Comparison of ENCODE assay signal across 24 mouse cellular contexts in genomic region chr16:91736046-91736816, GRCm38 (mm10). TPM values are rescaled to one million over a fixed set of nuclear protein-coding genes. Genes with fewer than 3 reads are reported as not detected.
DNase-seq lines count a peak whose midpoint lies in the region; ATAC-seq and TF ChIP-seq lines count a peak whose summit lies in the region.
"Had no signal": no experiment of that assay in that cellular context is flagged by ENCODE, and none has a peak within 500 bp of the region (broad histone marks: within the 10 kb centered on the region; RNA-seq: fewer than 3 reads in every experiment).

No protein-coding gene starts in this region.

- H3K9me3 ChIP-seq in heart, postnatal 0 days (replicated peaks; ENCODE audit: control insufficient read depth, low read length): no peaks in the 10 kb centered on the region
- no peaks in the 10 kb centered on the region for H3K9me3 ChIP-seq in liver, postnatal 0 days (ENCODE audit: low read length)
- no peaks in the 10 kb centered on the region for H3K9me3 ChIP-seq in liver, embryonic 12.5 days (replicated peaks)
- H3K9me3 ChIP-seq: embryonic facial prominence, embryonic 10.5 days; forebrain, embryonic 15.5 days; heart, embryonic 15.5 days; limb, embryonic 10.5 days; liver, embryonic 13.5 days; midbrain, embryonic 15.5 days; neural tube, embryonic 12.5 days had no signal

- H3K4me3 ChIP-seq in heart, postnatal 0 days (ENCODE audit: low read depth, low read length): no peak overlapping the region
- H3K4me3 ChIP-seq in liver, postnatal 0 days (ENCODE audit: low read depth, low read length): no peak overlapping the region
- no peak overlapping the region for H3K4me3 ChIP-seq in liver, embryonic 12.5 days
- no peak overlapping the region for H3K4me3 ChIP-seq in macrophage (ENCODE audit: inconsistent target)
- H3K4me3 ChIP-seq: embryonic facial prominence, embryonic 10.5 days; forebrain, embryonic 15.5 days; heart, embryonic 15.5 days; limb, embryonic 10.5 days; liver, embryonic 13.5 days; midbrain, embryonic 15.5 days; neural tube, embryonic 12.5 days had no signal

- no peaks in the 10 kb centered on the region for H3K36me3 ChIP-seq in heart, postnatal 0 days (replicated peaks; ENCODE audit: control insufficient read depth, insufficient read depth, low read length)
- no peaks in the 10 kb centered on the region for H3K36me3 ChIP-seq in liver, postnatal 0 days (replicated peaks; ENCODE audit: insufficient read depth, low read length)
- no peaks in the 10 kb centered on the region for H3K36me3 ChIP-seq in liver, embryonic 12.5 days
- no peaks in the 10 kb centered on the region for H3K36me3 ChIP-seq in macrophage (ENCODE audit: inconsistent target)
- H3K36me3 ChIP-seq: forebrain, embryonic 15.5 days; heart, embryonic 15.5 days; liver, embryonic 13.5 days; midbrain, embryonic 15.5 days; neural tube, embryonic 12.5 days had no signal

- no peak for TF ChIP-seq EP300 in heart, postnatal 0 days (IDR thresholded peaks at IDR 0.05; ENCODE audit: low read depth)
- TF ChIP-seq EP300 in liver, postnatal 0 days (IDR thresholded peaks at IDR 0.05; ENCODE audit: low read depth): no peak

- no peaks in the 10 kb centered on the region for H3K27me3 ChIP-seq in heart, postnatal 0 days (ENCODE audit: control insufficient read depth, insufficient read depth, low read length)
- peaks cover 10% of the 10 kb centered on the region for H3K27me3 ChIP-seq in liver, postnatal 0 days (ENCODE audit: insufficient read depth, low read length)
- H3K27me3 ChIP-seq in liver, embryonic 12.5 days (replicated peaks): peaks cover 61% of the 10 kb centered on the region
- H3K27me3 ChIP-seq: forebrain, embryonic 15.5 days; heart, embryonic 15.5 days; midbrain, embryonic 15.5 days; neural tube, embryonic 12.5 days had no signal

- H3K79me2 ChIP-seq in macrophage (ENCODE audit: inconsistent target): peaks cover 100% of the 10 kb centered on the region

- no peak for ATAC-seq in heart, postnatal 0 days (ENCODE audit: insufficient read depth, low read depth)
- ATAC-seq in liver, postnatal 0 days: no peak
- ATAC-seq in liver, embryonic 12.5 days: no peak
- no peak for ATAC-seq in CD4-positive, CD25-positive, alpha-beta regulatory T cell, adult 4 months
- ATAC-seq: forebrain, embryonic 15.5 days; intestine, postnatal 0 days; midbrain, embryonic 15.5 days had no signal

- peaks cover 53% of the 10 kb centered on the region for H3K4me1 ChIP-seq in heart, postnatal 0 days (ENCODE audit: control insufficient read depth, insufficient read depth)
- H3K4me1 ChIP-seq in liver, postnatal 0 days (ENCODE audit: insufficient read depth): peaks cover 30% of the 10 kb centered on the region
- peaks cover 42% of the 10 kb centered on the region for H3K4me1 ChIP-seq in liver, embryonic 12.5 days

- H3K27ac ChIP-seq in heart, postnatal 0 days (ENCODE audit: low read depth): 0 out of 2 replicates have a peak overlapping the region, but pooled peaks have one; percentile 9
- H3K27ac ChIP-seq in liver, postnatal 0 days (ENCODE audit: low read depth): peak overlapping the region; percentile 58
- H3K27ac ChIP-seq in liver, embryonic 12.5 days: no peak overlapping the region
- peak overlapping the region; percentile 87 for H3K27ac ChIP-seq in macrophage
- H3K27ac ChIP-seq: embryonic facial prominence, embryonic 10.5 days; forebrain, embryonic 15.5 days; heart, embryonic 15.5 days; kidney, postnatal 0 days; limb, embryonic 10.5 days; midbrain, embryonic 15.5 days; neural tube, embryonic 12.5 days had no signal

- no peak for TF ChIP-seq CTCF in heart, postnatal 0 days (IDR thresholded peaks at IDR 0.05; ENCODE audit: low read depth)
- TF ChIP-seq CTCF in liver, postnatal 0 days (IDR thresholded peaks at IDR 0.05; ENCODE audit: low read depth): no peak

- intact Hi-C loops in heart, postnatal 14 days (cut with DNase I): no loop called here

- no peak for DNase-seq in heart, postnatal 0 days (ENCODE audit: low spot score)
- DNase-seq in heart, postnatal 14 days: no peak
- DNase-seq in liver, postnatal 0 days: no peak
- peak; percentile 75 for DNase-seq in R1 (ENCODE audit: low read depth, low spot score)
- DNase-seq: adrenal gland, postnatal 36 days; B cell, adult 2 months; cerebellum, adult 11-12 months; cerebellum, postnatal 10 days; gastrocnemius, postnatal 10 days; heart, adult 18-20 months; liver, embryonic 13.5 days; right cerebral cortex, postnatal 14 days; thymus, postnatal 14 days had no signal

- no peak overlapping the region for H3K4me2 ChIP-seq in heart, postnatal 0 days (ENCODE audit: low read depth, low read length)
- H3K4me2 ChIP-seq in liver, postnatal 0 days (ENCODE audit: low read depth, low read length): peak overlapping the region; percentile 10; the same call in 1 of the 2 replicates
- H3K4me2 ChIP-seq in liver, embryonic 12.5 days: no peak overlapping the region
- H3K4me2 ChIP-seq: forebrain, embryonic 15.5 days; heart, embryonic 15.5 days; liver, embryonic 13.5 days; midbrain, embryonic 15.5 days; neural tube, embryonic 12.5 days had no signal

- WGBS in heart, postnatal 0 days: 68% methylated on average over 7 of the region's 7 CpGs
- WGBS in liver, postnatal 0 days (ENCODE audit: insufficient replicate concordance): 59% methylated on average over 7 of the region's 7 CpGs
- WGBS in liver, embryonic 12.5 days (ENCODE audit: insufficient replicate concordance): 65% methylated on average over 7 of the region's 7 CpGs
- 58% methylated on average over 7 of the region's 7 CpGs for WGBS in macrophage (ENCODE audit: missing documents)

- H3K9ac ChIP-seq in heart, postnatal 0 days (replicated peaks; ENCODE audit: low read depth, low read length): no peak overlapping the region
- H3K9ac ChIP-seq in liver, postnatal 0 days (replicated peaks): no peak overlapping the region
- H3K9ac ChIP-seq in liver, embryonic 12.5 days: no peak overlapping the region
- H3K9ac ChIP-seq: forebrain, embryonic 15.5 days; heart, embryonic 15.5 days; liver, embryonic 13.5 days; midbrain, embryonic 15.5 days; neural tube, embryonic 12.5 days had no signal

RNA-seq across cellular contexts. Expression of gene Itsn1, which starts 7.2 kb away (rescaled TPM):
- 25.9 and 64.7 TPM in 2 replicates for total RNA-seq in heart, postnatal 0 days (2014; rRNA removed; ENCODE audit: low replicate concordance)
- polyA plus RNA-seq in heart, postnatal 0 days (2015; fragmentation: Nextera tagmentation; extraction: Ambion mirVana): 11.1 and 11.9 TPM in 2 replicates
- 10 to 100 TPM; 40.5 to 53.6 TPM for total RNA-seq in heart, postnatal 14 days (2021)
- polyA plus RNA-seq in liver, postnatal 0 days (2015; fragmentation: Nextera tagmentation; extraction: Ambion mirVana): 17.5 and 19.7 TPM in 2 replicates
- 47.5 and 52.3 TPM in 2 replicates for polyA plus RNA-seq in liver, embryonic 12.5 days (2016; fragmentation: Nextera tagmentation; extraction: Ambion mirVana)
- 1,000 to 10,000 TPM in 4 of 26 experiments, 100 to 1,000 TPM in 22; 245 to 1,209 (median 812) TPM for total RNA-seq in macrophage (2018; cell fraction: chromatin; rRNA removed)
- total RNA-seq in macrophage (2018; cell fraction: cytosol; rRNA removed): 100 to 1,000 TPM in 15 of 26 experiments, 10 to 100 TPM in 11; 71.9 to 143 (median 110) TPM
- 100 to 1,000 TPM; 117 to 554 (median 234) TPM for total RNA-seq in macrophage (2018; cell fraction: nucleus; rRNA removed)
- polyA plus RNA-seq in macrophage (2018): 89.5 to 216 TPM (median 138 TPM) in 3 replicates
- polyA plus RNA-seq in CD4-positive, CD25-positive, alpha-beta regulatory T cell, adult 4 months (2017; shearing (Covaris generic)): 1 to 10 TPM; 2.1 to 2.4 TPM

RNA-seq across cellular contexts. Expression of gene Cryzl1, which starts 7.5 kb away (rescaled TPM):
- total RNA-seq in heart, postnatal 0 days (2014; rRNA removed; ENCODE audit: low replicate concordance): 6.6 and 17.5 TPM in 2 replicates
- polyA plus RNA-seq in heart, postnatal 0 days (2015; fragmentation: Nextera tagmentation; extraction: Ambion mirVana): 51.8 and 58.4 TPM in 2 replicates
- total RNA-seq in heart, postnatal 14 days (2021): 10 to 100 TPM; 23.6 to 26.4 TPM
- 27.3 and 27.4 TPM in 2 replicates for polyA plus RNA-seq in liver, postnatal 0 days (2015; fragmentation: Nextera tagmentation; extraction: Ambion mirVana)
- 40.3 and 40.9 TPM in 2 replicates for polyA plus RNA-seq in liver, embryonic 12.5 days (2016; fragmentation: Nextera tagmentation; extraction: Ambion mirVana)
- 100 to 1,000 TPM in 18 of 26 experiments, 10 to 100 TPM in 8; 44.0 to 223 (median 146) TPM for total RNA-seq in macrophage (2018; cell fraction: chromatin; rRNA removed)
- 10 to 100 TPM; 19.9 to 43.7 (median 29.3) TPM for total RNA-seq in macrophage (2018; cell fraction: cytosol; rRNA removed)
- total RNA-seq in macrophage (2018; cell fraction: nucleus; rRNA removed): 100 to 1,000 TPM in 9 of 26 experiments, 10 to 100 TPM in 17; 26.2 to 117 (median 76.2) TPM
- polyA plus RNA-seq in macrophage (2018): 20.6 to 32.6 TPM (median 28.8 TPM) in 3 replicates
- 10 to 100 TPM; 65.7 to 82.1 TPM for polyA plus RNA-seq in CD4-positive, CD25-positive, alpha-beta regulatory T cell, adult 4 months (2017; shearing (Covaris generic))

RNA-seq across cellular contexts. Expression of gene Donson, which starts 47.7 kb away (rescaled TPM):
- 4.9 and 6.0 TPM in 2 replicates for total RNA-seq in heart, postnatal 0 days (2014; rRNA removed; ENCODE audit: low replicate concordance)
- polyA plus RNA-seq in heart, postnatal 0 days (2015; fragmentation: Nextera tagmentation; extraction: Ambion mirVana): 4.7 and 5.0 TPM in 2 replicates
- 1 to 10 TPM; 3.3 to 6.4 TPM for total RNA-seq in heart, postnatal 14 days (2021)
- polyA plus RNA-seq in liver, postnatal 0 days (2015; fragmentation: Nextera tagmentation; extraction: Ambion mirVana): 12.4 and 14.2 TPM in 2 replicates
- 48.4 and 54.9 TPM in 2 replicates for polyA plus RNA-seq in liver, embryonic 12.5 days (2016; fragmentation: Nextera tagmentation; extraction: Ambion mirVana)
- total RNA-seq in macrophage (2018; cell fraction: chromatin; rRNA removed): 10 to 100 TPM in 25 of 26 experiments, 1 to 10 TPM in 1; 9.4 to 66.4 (median 28.6) TPM
- 1 to 10 TPM; 2.9 to 7.8 (median 4.6) TPM for total RNA-seq in macrophage (2018; cell fraction: cytosol; rRNA removed)
- 10 to 100 TPM in 25 of 26 experiments, 1 to 10 TPM in 1; 9.2 to 45.4 (median 20.3) TPM for total RNA-seq in macrophage (2018; cell fraction: nucleus; rRNA removed)
- polyA plus RNA-seq in macrophage (2018): 4.9 to 12.7 TPM (median 6.0 TPM) in 3 replicates
- polyA plus RNA-seq in CD4-positive, CD25-positive, alpha-beta regulatory T cell, adult 4 months (2017; shearing (Covaris generic)): 10 to 100 TPM; 13.4 to 31.8 TPM
